Mouse (Mus musculus) mammary gland, adult 2 months (tissue): ENCODE measurements around the gene Olfr975. TPM values are rescaled to one million over a fixed set of nuclear protein-coding genes. Genes with fewer than 3 reads are reported as not detected.

ENCODE experiments used
- polyA plus RNA-seq: library from polyadenylated mRNA; depleted of rRNA; stranded (reverse); fragments of >200 nt; gene quantifications from 2 replicates; pipeline ENCODE4 v1.2.3, GENCODE M21; 2012; ENCODE audit warnings: low replicate concordance; rRNA removed

Olfr975 gene
- polyA plus RNA-seq = not detected in 2 replicates

DNA sequence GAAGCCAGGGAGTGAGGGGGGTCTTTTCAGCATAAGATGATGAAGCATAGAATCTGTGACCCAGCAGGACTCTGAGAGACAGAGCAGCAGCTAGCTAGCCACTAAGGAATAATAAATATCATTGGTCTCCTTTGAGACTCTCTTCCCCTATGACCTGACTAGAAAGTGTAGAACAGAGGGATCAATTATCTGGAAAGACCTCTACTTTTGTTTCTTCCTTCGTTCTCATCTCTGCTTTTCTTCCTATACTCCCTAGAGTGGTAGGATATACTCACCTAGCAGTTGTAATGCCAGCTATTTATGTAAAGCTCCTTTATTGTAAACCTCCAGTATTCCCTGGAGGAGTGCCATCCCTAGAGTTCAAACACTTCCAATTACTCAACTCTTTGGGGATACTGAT, at the start of gene Olfr975:
Gene Olfr975, minus strand, starts transcription at position 101 of the 400 bp plus-strand sequence.

DNA sequence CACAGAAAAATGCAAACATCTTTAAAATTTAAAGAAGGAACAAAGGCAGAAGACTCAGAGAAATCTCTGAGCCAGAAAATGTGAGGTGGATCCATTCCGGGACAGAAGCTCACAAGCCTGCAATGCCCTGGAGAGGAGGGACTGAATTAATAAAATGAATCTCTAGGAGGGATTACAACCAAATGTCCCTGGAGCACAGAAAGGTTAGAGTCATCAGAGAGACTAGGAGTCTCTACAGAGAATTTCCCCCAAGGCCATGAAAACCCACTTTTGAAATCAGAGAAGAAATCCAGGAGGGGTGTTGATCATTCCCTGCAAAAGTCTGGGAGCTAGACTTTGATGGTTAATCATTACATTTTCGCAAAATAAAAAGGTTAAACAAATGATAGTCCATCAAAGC, 40.0 kb upstream of the Olfr975 start, which contains the start of gene Olfr978:
Gene Olfr978, plus strand, starts transcription at position 301 of the 400 bp plus-strand sequence.

DNA sequence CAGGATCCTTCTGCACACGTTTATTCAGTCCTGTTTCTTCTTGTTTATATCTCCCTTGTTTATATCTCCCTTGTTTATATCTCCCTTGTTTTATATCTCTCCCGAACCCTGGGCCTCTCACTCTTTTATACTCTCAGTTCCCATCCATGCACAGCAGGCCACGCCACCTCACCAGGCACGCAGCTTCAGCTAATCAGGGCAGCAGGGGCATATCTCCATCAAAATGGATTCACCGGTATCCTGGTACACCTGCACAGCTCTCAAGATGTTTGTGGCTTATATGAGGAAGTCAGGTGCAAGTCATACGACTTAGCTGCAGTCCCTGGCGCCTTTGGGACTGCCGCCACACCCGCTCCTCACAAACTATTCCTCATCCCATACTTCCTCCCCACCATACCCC, 9.2 kb upstream of the Olfr975 start, which contains the start of gene Olfr976:
Gene Olfr976, minus strand, starts transcription at position 101 of the 400 bp plus-strand sequence.

DNA sequence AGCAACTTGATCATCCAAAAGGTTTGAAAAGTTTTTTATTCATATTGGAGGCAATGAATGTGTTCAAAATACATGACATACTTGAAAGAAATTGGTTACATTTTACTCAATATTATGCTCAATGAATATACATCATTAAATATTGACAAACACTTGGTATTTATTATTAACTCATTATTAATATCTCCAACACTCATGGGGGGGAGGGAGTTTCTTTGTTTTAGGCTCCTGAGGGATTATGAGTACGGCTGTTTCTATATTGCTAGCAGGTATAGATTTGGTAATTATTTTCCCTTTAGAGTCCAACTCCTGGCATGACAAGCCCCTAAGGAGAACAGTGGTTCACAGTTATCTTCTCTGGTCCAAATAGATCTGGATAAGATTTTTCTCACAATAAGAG, 14.6 kb downstream of the Olfr975 start, which contains the start of gene Olfr974:
Gene Olfr974, plus strand, starts transcription at position 301 of the 400 bp plus-strand sequence.

GRCm38 (mm10) chr9:39907036-39907435, 44.8 kb downstream of the Olfr975 start, which contains the start of gene Olfr229:
Gene Olfr229 (plus strand): TSS chr9:39907336.

Other genes starting within 250 kb of the Olfr975 start
- gene Olfr149, start 244.9 kb downstream of the Olfr975 start, polyA plus RNA-seq = not detected in 2 replicates
- not detected in 2 replicates for gene Olfr965, start 240.7 kb downstream of the Olfr975 start, polyA plus RNA-seq
- gene Olfr150, start 221.1 kb downstream of the Olfr975 start, polyA plus RNA-seq = not detected in 2 replicates
- not detected in 2 replicates for gene Olfr967, start 205.8 kb downstream of the Olfr975 start, polyA plus RNA-seq
- gene Olfr968, start 168.8 kb downstream of the Olfr975 start, polyA plus RNA-seq = not detected in 2 replicates
- gene Olfr969, start 161.1 kb downstream of the Olfr975 start, polyA plus RNA-seq = not detected in 2 replicates
- not detected in 2 replicates for gene Olfr970, start 143.2 kb downstream of the Olfr975 start, polyA plus RNA-seq
- gene Olfr971, start 115.2 kb downstream of the Olfr975 start, polyA plus RNA-seq = not detected in 2 replicates
- gene Olfr972, start 85.6 kb downstream of the Olfr975 start, polyA plus RNA-seq = not detected in 2 replicates
- not detected in 2 replicates for gene Olfr229, start 44.7 kb downstream of the Olfr975 start, polyA plus RNA-seq
- gene Olfr974, start 14.5 kb downstream of the Olfr975 start, polyA plus RNA-seq = not detected in 2 replicates
- gene Olfr976, start 9.1 kb upstream of the Olfr975 start, polyA plus RNA-seq = not detected in 2 replicates
- gene Olfr978, start 40.1 kb upstream of the Olfr975 start, polyA plus RNA-seq = not detected in 2 replicates
- gene Olfr979, start 51.4 kb upstream of the Olfr975 start, polyA plus RNA-seq = not detected in 2 replicates
- not detected in 2 replicates for gene Olfr980, start 57.5 kb upstream of the Olfr975 start, polyA plus RNA-seq
- not detected in 2 replicates for gene Olfr981, start 69.4 kb upstream of the Olfr975 start, polyA plus RNA-seq
- not detected in 2 replicates for gene Olfr982, start 121.8 kb upstream of the Olfr975 start, polyA plus RNA-seq
- not detected in 2 replicates for gene Olfr983, start 141.5 kb upstream of the Olfr975 start, polyA plus RNA-seq
- gene Olfr984, start 162.2 kb upstream of the Olfr975 start, polyA plus RNA-seq = not detected in 2 replicates
- gene Olfr985, start 178.1 kb upstream of the Olfr975 start, polyA plus RNA-seq = not detected in 2 replicates
- gene Tmem225, start 196.1 kb upstream of the Olfr975 start, polyA plus RNA-seq = not detected in 2 replicates
- gene Olfr986, start 228.9 kb upstream of the Olfr975 start, polyA plus RNA-seq = not detected in 2 replicates
- 0.86 and 1.8 TPM in 2 replicates for gene Zfp202, start 240.3 kb upstream of the Olfr975 start, polyA plus RNA-seq